Mouse (Mus musculus): ENCODE data around the gene Slc12a8.

Slc12a8 gene

DNA sequence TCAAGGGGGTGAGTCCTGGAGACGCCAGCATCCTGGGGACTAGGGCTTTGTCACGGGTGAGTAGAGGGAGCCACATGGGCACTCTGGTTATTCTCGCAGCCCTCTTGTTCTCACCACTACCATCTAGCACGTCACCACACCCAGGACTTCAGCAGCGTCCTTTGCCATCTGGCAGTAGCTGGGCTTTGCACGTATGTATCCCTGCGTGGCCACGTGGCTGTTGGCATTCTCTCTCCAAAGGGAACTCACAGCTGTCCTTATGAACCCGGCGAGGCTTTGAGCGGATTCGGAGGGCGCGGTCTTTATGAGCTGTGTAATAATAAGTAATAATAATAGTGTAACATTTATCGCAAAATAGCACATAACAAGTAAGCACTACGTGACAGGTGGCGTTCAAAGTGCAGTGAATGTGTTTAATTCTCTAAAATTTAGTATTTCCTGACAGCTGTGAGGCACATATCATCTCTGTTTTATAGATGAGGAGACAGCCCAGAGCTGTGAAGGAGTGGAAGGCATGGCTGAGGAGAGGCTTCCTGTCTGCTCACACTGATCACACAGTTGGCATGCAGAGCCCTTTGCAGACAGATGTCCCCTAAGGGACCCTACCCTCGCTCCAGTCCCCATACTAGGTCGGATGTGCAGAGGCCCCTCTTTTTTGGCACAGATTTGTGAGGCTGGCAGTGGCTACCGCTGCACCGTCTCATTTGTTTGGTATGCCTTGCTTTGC is 20.5 kb downstream of the Slc12a8 start:
- in situ Hi-C loops (cut with MboI, MseI): no loop called here

DNA sequence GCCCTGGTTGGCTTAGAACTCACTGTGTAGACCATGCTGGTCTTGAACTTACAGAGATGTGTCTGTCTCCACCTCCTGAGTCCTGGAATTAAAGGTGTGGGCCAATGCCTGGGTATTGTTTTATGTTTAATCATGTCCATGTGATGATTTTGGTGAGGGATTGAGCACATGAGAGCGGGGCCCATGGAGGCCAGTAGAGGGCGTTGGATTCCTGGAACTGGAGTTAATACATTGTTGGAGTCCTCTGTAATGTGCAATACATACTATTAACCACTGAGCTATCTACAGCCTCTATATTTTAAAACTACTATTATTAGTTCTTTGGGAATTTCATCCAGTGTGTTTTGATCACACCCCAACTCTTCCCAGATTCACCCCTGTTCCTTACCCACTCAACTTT is 27.2 kb downstream of the Slc12a8 start:
- in situ Hi-C loops (cut with MboI, MseI): no loop called here

DNA sequence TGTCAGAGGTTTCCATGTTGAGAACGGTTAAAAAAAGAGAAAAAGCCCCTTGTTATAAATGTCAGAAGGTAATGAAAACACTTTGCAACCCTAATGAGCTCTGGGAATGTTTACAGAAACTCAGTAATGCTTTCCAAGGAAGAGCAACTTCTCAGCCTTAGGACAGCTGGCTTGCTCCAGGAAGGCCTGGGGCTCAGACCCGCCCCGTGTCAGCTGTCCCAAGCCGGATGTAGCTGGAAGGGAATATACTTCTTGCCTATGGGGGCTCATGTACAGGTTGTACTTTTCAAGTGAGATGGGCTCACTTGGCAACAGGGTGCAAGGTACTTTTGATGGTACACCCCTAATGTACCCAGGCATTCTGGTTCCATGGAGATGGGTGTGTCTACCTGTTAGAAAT is 28.4 kb downstream of the Slc12a8 start:
- in situ Hi-C loops (cut with MboI, MseI): no loop called here

- in situ Hi-C loops (cut with MboI, MseI): no loop called here
Measured at GRCm38 (mm10) chr16:33553689-33554342, 36.7 kb downstream of the Slc12a8 start.

- in situ Hi-C loops (cut with MboI, MseI): no loop called here
Measured at GRCm38 (mm10) chr16:33558121-33558520, 41.0 kb downstream of the Slc12a8 start.

GRCm38 (mm10) chr16:33560281-33560680 is 43.2 kb downstream of the Slc12a8 start:
- in situ Hi-C loops (cut with MboI, MseI): no loop called here

- in situ Hi-C loops (cut with MboI, MseI): no loop called here
Measured at GRCm38 (mm10) chr16:33561308-33562009, 44.3 kb downstream of the Slc12a8 start.

DNA sequence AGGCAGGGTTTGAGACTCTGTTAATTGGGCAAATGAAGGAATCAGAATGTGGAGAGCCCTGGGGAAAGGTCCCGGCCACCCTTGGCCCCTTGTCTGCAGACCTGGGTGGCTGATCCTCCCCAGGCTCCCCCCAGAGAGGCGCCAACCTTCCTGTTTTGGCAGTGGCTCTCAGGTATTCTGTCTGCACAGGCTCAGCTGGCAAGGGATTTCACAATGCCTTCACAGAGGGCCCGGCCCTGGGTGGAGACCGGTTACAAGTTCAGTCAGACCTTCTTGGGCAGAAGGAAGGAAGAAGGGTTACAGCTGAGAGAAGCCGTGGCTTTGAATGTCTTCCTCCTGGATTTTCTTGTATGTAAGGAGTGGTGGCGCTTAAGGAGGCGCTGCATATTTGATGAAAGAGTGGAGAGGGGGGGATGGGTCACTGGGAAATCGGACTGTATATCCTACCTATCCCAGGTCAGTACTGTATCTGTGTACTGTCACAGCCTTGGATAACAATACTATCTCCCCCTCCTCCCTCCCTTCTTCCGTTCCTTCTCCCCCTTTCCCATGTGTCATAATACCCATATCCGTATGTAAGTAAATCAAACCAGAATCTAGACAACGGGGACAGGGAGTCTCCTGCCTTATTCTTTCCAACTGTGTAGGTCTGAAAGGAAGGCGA is 45.9 kb downstream of the Slc12a8 start:
- in situ Hi-C loops (cut with MboI, MseI): no loop called here

- in situ Hi-C loops (cut with MboI, MseI): no loop called here
Measured at GRCm38 (mm10) chr16:33563538-33564013, 46.4 kb downstream of the Slc12a8 start.

GRCm38 (mm10) chr16:33566467-33566866 is 49.3 kb downstream of the Slc12a8 start:
- in situ Hi-C loops (cut with MboI, MseI): no loop called here

- in situ Hi-C loops (cut with MboI, MseI): no loop called here
Measured at GRCm38 (mm10) chr16:33567736-33568135, 50.6 kb downstream of the Slc12a8 start.

GRCm38 (mm10) chr16:33568269-33569016 is 51.3 kb downstream of the Slc12a8 start:
- in situ Hi-C loops (cut with MboI, MseI): no loop called here

DNA sequence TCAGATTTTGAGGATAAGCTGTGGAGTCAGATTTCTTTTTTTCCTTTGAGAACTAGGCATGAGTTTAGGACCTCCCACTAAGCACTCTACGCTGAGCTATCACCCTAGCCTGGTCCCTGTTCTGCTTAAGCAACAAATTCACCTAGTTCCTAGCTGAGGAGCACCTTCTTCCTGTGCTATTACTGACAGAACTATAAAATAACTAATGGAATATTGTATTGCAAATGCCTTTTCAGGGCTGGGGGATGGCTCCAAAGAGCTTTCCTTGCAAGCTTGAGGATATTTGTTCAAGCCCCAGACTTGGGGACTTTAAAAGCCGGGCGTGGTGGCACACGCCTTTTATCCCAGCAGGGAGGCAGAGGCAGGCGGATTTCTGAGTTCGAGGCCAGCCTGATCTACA is 55.5 kb downstream of the Slc12a8 start:
- in situ Hi-C loops (cut with MboI, MseI): no loop called here

- in situ Hi-C loops (cut with MboI, MseI): no loop called here
Measured at GRCm38 (mm10) chr16:33573703-33574102, 56.6 kb downstream of the Slc12a8 start.

- in situ Hi-C loops (cut with MboI, MseI): no loop called here
Measured at GRCm38 (mm10) chr16:33575728-33576127, 58.6 kb downstream of the Slc12a8 start.

- in situ Hi-C loops (cut with MboI, MseI): no loop called here
Measured at GRCm38 (mm10) chr16:33576271-33577189, 59.4 kb downstream of the Slc12a8 start.

DNA sequence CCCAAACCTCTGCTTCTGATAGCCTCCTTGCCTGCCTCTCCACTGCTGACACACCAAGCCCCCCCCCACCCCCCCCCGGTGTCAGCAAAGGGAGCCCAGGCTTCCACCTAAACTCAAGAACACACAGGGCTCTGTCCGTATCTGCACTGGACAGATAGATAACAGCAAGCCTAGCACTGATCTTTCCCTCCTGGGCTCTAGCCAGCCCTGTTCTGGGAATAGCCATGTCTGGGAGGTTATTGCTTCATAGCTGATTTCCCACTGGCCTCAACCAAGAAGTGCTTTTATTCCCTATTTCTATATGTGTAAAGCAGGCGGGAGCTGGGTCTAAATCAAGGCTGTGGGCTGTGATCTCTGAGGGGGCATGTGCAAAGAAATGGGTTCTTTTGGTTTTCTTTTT is 61.3 kb downstream of the Slc12a8 start:
- in situ Hi-C loops (cut with MboI, MseI): no loop called here

DNA sequence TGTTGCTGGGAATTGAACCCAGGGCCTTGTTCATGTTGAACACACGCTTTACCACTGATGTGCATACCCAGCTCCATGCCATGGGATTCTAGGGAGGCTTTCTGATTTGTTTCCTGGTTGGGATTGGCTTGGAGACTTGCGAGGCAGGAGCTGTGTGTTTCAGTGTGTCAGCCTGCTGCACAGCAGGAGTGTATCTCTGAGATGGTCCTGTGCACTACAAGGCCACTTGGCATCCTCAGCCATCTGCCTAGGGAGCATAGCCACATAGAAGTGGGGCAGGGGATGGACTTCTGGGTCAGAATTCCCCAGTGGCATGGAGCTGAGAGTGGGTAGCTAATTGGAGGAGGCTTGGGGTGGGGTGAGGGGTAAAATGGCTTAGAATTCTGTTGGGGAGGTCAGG is 63.2 kb downstream of the Slc12a8 start:
- in situ Hi-C loops (cut with MboI, MseI): no loop called here

- in situ Hi-C loops (cut with MboI, MseI): no loop called here
Measured at GRCm38 (mm10) chr16:33580736-33581241, 63.7 kb downstream of the Slc12a8 start.

DNA sequence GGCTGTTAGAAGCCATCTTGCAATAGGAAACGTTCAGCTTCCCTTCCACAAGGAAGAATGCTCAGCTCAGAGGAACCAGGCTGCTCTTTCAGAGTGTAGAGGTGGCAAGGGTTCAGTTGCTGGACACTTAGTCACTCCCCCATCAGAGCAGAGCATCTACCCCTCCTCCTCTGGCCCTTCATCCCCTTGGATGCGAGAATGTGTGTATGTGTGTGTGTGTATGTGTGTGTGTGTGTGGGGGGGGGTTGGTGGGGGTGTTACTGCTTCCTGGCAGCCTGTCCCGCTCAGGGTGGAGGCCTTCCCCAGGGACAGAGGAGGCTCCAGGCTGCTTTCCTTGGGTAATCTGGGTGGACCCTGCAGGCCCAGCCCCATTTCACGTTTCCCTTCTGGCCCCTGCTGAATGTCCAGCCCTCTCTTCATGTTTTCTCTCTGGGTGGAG is 64.6 kb downstream of the Slc12a8 start:
- in situ Hi-C loops (cut with MboI, MseI): no loop called here
